Mouse (Mus musculus): ENCODE results near the gene Cdc37l1. TPM values are rescaled to one million over a fixed set of nuclear protein-coding genes. Genes with fewer than 3 reads are reported as not detected.

Cdc37l1 gene
- polyA plus RNA-seq, 1 experiment from 2014 or later, result 44.5 TPM

DNA sequence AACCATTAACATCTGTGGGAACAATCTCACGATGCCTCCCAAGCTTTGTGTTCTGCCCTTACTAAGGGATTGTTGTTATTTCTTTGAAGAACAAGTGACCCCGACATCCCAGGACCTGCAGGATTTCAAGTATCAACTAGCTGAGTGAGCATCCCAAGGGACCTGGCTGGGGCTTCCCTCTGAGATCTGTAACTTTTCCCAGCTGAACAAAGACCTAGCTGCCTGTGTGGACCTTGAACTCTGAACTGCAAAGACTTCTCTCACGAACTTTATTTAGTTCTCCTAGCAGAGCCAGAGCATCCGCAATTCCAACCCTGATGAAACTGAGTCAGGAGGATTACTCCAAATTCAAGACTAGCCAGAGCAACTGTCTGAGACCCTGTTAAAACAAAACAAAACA is 55.2 kb downstream of the Cdc37l1 start:
- no peaks in the 10 kb centered on the region for H3K36me3 ChIP-seq (ENCODE audit: insufficient read depth)
- no peak overlapping the region for H3K9ac ChIP-seq
- H3K27me3 ChIP-seq (ENCODE audit: insufficient read depth, low read length), result no peaks in the 10 kb centered on the region
- H3K4me2 ChIP-seq, result no peak overlapping the region
- 61% methylated on average over 4 of the region's 4 CpGs for WGBS
- no peak for TF ChIP-seq CTCF (IDR thresholded peaks at IDR 0.05; ENCODE audit: low read depth)
- no peak overlapping the region for H3K27ac ChIP-seq (ENCODE audit: low read depth)
- H3K4me3 ChIP-seq (ENCODE audit: low read depth, low read length), result no peak overlapping the region
- 0 out of 2 replicates have a peak, but pooled peaks cover 4% of the 10 kb centered on the region for H3K4me1 ChIP-seq (ENCODE audit: insufficient read depth)
- no peak for DNase-seq
- no peak for ATAC-seq (ENCODE audit: insufficient read depth)
- no peaks in the 10 kb centered on the region for H3K9me3 ChIP-seq (ENCODE audit: low read depth, low read length)

DNA sequence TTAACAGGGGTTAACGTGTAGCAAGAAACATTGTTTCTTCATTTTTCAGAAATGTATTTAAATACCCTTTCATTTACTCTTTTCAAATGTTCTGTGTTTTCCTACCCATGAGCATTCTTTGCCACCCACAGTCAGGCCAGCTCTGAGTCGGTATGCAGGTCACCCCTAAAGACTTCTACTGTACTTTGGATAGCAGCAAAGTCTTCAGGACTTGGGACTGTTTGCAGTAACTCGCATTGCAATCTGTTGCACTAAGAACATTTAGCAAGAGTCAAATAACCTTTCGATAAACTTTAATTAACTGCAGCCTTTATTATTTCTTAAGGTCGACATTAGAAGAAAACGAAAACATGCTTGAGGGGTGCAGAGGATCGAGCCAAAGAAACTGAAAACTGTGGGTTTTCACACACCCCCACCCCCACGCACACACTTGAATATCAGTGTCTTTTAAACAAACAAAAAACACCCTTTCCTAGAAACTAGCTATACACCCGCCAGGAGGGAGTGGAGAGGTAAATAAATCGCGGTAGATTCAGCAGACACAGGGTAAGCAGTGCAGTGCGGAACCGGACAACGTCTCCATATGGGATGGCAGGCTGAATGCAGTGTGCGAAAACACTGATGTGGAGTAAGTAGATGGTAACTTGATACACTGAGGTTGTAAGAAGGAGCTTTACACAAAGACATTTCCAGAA is 56.0 kb downstream of the Cdc37l1 start:
- H3K27me3 ChIP-seq (ENCODE audit: insufficient read depth, low read length), result no peaks in the 10 kb centered on the region
- 0 out of 2 replicates have a peak, but pooled peaks have one; percentile 22 for ATAC-seq (ENCODE audit: insufficient read depth)
- H3K4me3 ChIP-seq (ENCODE audit: low read depth, low read length), result peak overlapping the region; percentile 80
- H3K27ac ChIP-seq (ENCODE audit: low read depth), result 0 out of 2 replicates have a peak overlapping the region, but pooled peaks have one; percentile 4
- H3K4me2 ChIP-seq, result peak overlapping the region; percentile 77
- peak; percentile 48 for DNase-seq
- 25% methylated on average over 15 of the region's 15 CpGs for WGBS
- no peak for TF ChIP-seq CTCF (IDR thresholded peaks at IDR 0.05; ENCODE audit: low read depth)
- no peaks in the 10 kb centered on the region for H3K9me3 ChIP-seq (ENCODE audit: low read depth, low read length)
- H3K4me1 ChIP-seq (ENCODE audit: insufficient read depth), result 0 out of 2 replicates have a peak, but pooled peaks cover 4% of the 10 kb centered on the region
- no peaks in the 10 kb centered on the region for H3K36me3 ChIP-seq (ENCODE audit: insufficient read depth)
- no peak overlapping the region for H3K9ac ChIP-seq

DNA sequence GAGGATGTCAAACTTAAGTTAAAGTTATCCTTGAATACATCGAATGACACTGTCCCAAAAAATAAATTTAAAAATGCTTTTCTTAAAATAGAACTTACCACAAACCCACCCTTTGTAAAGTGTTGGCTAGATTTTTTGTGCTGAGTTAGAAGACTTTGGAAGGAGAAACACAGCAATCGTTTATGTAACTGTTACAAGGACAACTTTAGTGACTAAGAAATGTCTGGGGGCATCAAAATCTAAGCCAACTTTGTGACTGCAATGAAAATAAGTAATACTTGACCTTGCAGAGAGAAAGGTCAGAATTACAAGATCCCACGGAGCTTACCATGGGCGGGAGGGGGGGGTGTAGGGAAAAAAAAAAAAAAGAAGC is 56.8 kb downstream of the Cdc37l1 start:
- Histone ChIP-seq H3K9me3 (ENCODE audit: low read depth, low read length) (no peaks in the 10 kb centered on the region), H3K27ac (ENCODE audit: low read depth) (peak overlapping the region; percentile 90), H3K4me3 (ENCODE audit: low read depth, low read length) (peak overlapping the region; percentile 80), H3K36me3 (ENCODE audit: insufficient read depth) (no peaks in the 10 kb centered on the region), H3K27me3 (ENCODE audit: insufficient read depth, low read length) (no peaks in the 10 kb centered on the region), H3K4me1 (ENCODE audit: insufficient read depth) (0 out of 2 replicates have a peak, but pooled peaks cover 4% of the 10 kb centered on the region), H3K9ac (peak overlapping the region; percentile 89), H3K4me2 (peak overlapping the region; percentile 77)
- no peak for TF ChIP-seq CTCF (IDR thresholded peaks at IDR 0.05; ENCODE audit: low read depth)
- ATAC-seq (ENCODE audit: insufficient read depth) (no peak), DNase-seq (peak; percentile 38)
- 24% methylated on average over 4 of the region's 4 CpGs for WGBS

DNA sequence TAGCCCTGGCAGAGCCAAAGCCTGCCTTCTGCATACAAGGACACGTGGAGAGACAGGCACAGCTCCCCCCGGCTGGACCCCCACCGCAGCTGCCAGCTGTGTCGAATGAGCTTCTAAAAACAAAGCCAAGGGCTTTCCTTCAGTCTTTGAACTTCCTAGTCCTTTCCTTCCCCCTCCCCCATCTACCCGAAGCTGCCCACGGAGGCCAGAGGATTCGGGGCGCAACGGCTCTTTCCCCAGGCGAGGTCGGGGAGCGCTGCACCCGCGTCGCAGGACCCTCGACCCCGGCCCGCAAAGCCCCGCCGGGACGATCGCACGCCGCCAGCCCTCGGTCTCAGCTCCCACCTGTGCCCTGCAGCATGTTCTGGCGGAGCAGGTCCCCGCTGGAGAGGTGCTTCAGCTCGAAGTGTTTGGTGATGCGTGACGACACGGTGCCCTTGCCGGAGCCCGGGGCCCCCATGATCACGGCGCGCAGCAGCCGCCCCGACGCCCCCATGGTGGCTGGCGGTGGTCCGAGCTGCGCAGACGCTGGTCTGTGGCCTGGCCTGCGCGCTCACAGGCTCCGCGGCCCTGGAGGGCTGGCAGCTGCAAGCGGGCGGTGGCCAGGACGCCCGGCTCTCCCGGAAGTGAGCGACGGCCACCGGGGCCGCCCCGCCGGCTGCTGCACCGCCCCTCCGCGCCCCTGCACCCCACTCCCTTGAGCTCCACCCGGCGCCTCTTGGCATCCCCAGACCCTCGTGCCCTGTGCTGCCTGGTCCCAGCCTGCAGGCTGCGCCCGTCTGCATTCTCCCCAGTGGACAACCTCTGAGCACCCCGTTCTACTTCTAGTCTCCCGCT is 57.4 kb downstream of the Cdc37l1 start, which contains the start of gene Ak3:
TSS of gene Ak3 (minus strand) at position 628 of the 837 bp plus-strand sequence.
- Histone ChIP-seq H3K4me2 (peak within 1 kb of the TSS; percentile 77), H3K4me1 (ENCODE audit: insufficient read depth) (0 out of 2 replicates have a peak, but pooled peaks cover 4% of the 10 kb centered on the region), H3K4me3 (ENCODE audit: low read depth, low read length) (peak within 1 kb of the TSS; percentile 80), H3K27me3 (ENCODE audit: insufficient read depth, low read length) (no peaks in the 10 kb centered on the region), H3K27ac (ENCODE audit: low read depth) (peak within 1 kb of the TSS; percentile 90), H3K9ac (peak within 1 kb of the TSS; percentile 89), H3K36me3 (ENCODE audit: insufficient read depth) (no peaks in the 10 kb centered on the region), H3K9me3 (ENCODE audit: low read depth, low read length) (no peaks in the 10 kb centered on the region)
- peak; percentile 59 for TF ChIP-seq CTCF (IDR thresholded peaks at IDR 0.05; ENCODE audit: low read depth)
- WGBS, result under 1% methylated on average over 68 of the region's 68 CpGs
- peak; percentile 80 for DNase-seq
- ATAC-seq (ENCODE audit: insufficient read depth), result peak; percentile 95

DNA sequence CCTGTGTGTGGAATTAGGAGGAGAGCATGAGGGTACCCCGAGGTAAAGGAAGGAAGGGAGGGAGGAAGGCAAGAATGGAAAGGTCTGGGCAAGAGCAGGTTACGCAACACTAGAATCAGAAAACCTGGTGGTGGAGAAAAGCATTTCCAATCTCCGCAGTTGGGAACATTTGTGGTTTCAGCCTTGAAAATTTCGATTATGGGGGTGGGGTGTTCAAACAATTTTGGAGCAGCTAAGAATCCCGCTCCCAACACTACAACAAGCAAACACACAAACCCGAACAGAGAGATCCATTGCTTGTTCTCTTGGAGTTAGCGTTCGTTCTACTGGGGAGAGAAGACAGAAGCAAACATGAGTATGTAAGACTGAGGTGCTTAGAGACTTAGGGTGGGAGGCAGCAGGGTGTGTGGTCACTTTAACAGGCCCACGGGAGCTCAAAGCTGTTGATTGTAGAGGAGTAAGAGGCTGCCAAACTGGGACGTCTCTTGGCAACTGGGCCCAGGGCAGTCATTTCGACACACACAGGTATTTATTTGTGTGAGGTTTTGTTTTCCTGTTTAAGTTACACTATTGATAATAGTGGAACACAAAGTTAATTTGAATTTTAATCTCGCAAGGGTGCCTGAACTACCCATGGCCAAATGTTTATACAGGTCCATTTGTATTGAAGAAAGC is 59.4 kb downstream of the Cdc37l1 start:
- no peaks in the 10 kb centered on the region for H3K27me3 ChIP-seq (ENCODE audit: insufficient read depth, low read length)
- no peaks in the 10 kb centered on the region for H3K36me3 ChIP-seq (ENCODE audit: insufficient read depth)
- H3K9ac ChIP-seq, result no peak overlapping the region
- 68% methylated on average over 12 of the region's 12 CpGs for WGBS
- ATAC-seq (ENCODE audit: insufficient read depth), result no peak
- H3K4me3 ChIP-seq (ENCODE audit: low read depth, low read length), result no peak overlapping the region
- H3K9me3 ChIP-seq (ENCODE audit: low read depth, low read length), result no peaks in the 10 kb centered on the region
- H3K4me1 ChIP-seq (ENCODE audit: insufficient read depth), result 0 out of 2 replicates have a peak, but pooled peaks cover 4% of the 10 kb centered on the region
- H3K27ac ChIP-seq (ENCODE audit: low read depth), result no peak overlapping the region
- DNase-seq, result no peak
- TF ChIP-seq CTCF (IDR thresholded peaks at IDR 0.05; ENCODE audit: low read depth), result no peak
- no peak overlapping the region for H3K4me2 ChIP-seq

DNA sequence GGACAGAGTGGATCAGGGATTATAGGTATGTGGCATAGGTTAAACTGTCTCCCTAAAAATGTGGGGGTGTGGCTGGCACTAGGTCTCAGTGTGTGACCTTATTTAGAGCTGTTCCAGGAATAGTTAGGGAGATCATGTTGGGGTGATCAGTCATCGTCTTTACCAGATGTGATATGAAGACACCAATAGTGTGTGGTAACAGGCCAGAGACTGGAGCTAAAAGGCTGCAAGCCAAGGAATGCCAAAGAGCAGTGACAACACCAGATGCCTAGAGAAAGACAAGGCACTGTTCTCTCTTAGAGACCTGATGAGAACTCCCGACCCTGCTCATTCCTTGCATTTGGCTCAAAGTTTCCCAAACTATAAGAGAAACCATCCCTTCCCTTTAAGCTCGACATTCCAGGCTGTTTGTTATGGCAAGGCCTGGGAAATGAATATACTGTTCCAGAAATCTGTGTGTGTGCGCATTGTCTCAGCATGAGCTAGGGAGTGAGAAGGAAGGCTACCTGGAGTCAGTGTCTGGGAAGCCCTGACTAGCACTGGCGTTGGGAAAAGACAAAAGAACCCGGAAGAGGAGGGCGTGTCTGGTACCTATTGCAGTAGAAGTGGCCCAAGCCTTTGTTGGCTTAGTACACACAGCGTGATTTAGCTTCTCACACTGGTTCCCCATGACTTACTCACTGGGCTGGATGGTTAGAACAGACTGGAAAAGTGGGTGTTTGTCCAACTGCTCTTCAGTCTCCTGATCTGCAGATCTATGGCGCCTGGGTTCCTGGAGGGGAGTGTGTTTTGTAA is 60.2 kb downstream of the Cdc37l1 start:
- Histone ChIP-seq H3K4me1 (ENCODE audit: insufficient read depth) (0 out of 2 replicates have a peak, but pooled peaks cover 4% of the 10 kb centered on the region), H3K4me3 (ENCODE audit: low read depth, low read length) (no peak overlapping the region), H3K36me3 (ENCODE audit: insufficient read depth) (no peaks in the 10 kb centered on the region), H3K9me3 (ENCODE audit: low read depth, low read length) (no peaks in the 10 kb centered on the region), H3K27ac (ENCODE audit: low read depth) (no peak overlapping the region), H3K27me3 (ENCODE audit: insufficient read depth, low read length) (no peaks in the 10 kb centered on the region), H3K4me2 (no peak overlapping the region), H3K9ac (no peak overlapping the region)
- 72% methylated on average over 9 of the region's 9 CpGs for WGBS
- no peak for DNase-seq
- TF ChIP-seq CTCF (IDR thresholded peaks at IDR 0.05; ENCODE audit: low read depth), result no peak
- ATAC-seq (ENCODE audit: insufficient read depth), result no peak
